Mouse (Mus musculus) olfactory bulb, adult 2 months (tissue): ENCODE measurements around the gene Gpatch3.

Source experiments
- CTCF ChIP-seq: fragments of 200-500 bp; IDR thresholded peaks from 2 replicates; pipeline ENCODE4 v1.5.1; 2012; ENCODE audit warnings: low read depth, mild to moderate bottlenecking, low read length, moderate library complexity; ENCODE audit not compliant: insufficient read depth
- POLR2A ChIP-seq: fragments of 200-500 bp; IDR thresholded peaks from 2 replicates; pipeline ENCODE4 v1.6.1; 2012; ENCODE audit warnings: mild to moderate bottlenecking, low read depth, low read length, moderate library complexity; ENCODE audit not compliant: insufficient read depth

DNA sequence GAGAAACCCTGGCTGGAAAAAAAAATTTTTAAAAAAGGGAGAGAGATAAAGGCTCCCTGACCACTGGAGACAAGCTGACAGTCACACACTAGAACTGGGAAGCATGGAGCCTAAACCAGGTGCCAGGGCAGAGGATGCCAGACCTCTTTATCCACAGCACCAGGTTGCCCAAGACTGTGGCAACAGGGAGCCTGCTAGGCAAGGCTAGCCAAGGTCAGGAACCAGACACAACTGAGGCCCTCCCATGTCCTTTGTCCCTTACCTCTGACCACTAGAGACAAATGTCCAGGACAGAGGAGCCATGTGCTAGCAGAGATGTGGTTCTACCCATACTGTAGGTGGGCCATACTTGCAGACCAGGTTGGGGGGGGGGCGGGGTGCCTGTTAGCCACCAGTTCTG is 22.5 kb upstream of the Gpatch3 start:
- no peak for TF ChIP-seq CTCF
- TF ChIP-seq POLR2A = no peak
